Mouse (Mus musculus) cerebral cortex, adult 2 months (tissue): ENCODE data around the gene Map2k4.

Experiments
- WGBS: fragments of 180-500 bp; shearing (Covaris S2); methylation state at CpG from one replicate; pipeline ENCODE4 v1.1.7; 2018; 5-methylcytosine and 5-hydroxymethylcytosine counted together

The Map2k4 gene

GRCm38 (mm10) chr11:65788154-65788553 is at the start of gene Map2k4:
TSS of gene Map2k4 (minus strand) at chr11:65788297.
- WGBS, result 0% methylated on average over 35 of the region's 36 CpGs

GRCm38 (mm10) chr11:65824556-65824955 is 36.5 kb upstream of the Map2k4 start:
- 85% methylated on average over 3 of the region's 3 CpGs for whole genome bisulfite sequencing

- 12% methylated on average over 7 of the region's 7 CpGs for WGBS
These were observed 32.8 kb upstream of the Map2k4 start for GRCm38 (mm10) chr11:65820877-65821276.

GRCm38 (mm10) chr11:65820280-65820679 is 32.2 kb upstream of the Map2k4 start:
- 72% methylated on average over 5 of the region's 5 CpGs for WGBS

GRCm38 (mm10) chr11:65818193-65818592 is 30.1 kb upstream of the Map2k4 start:
- WGBS, result 33% methylated on average over 1 of the region's 1 CpGs

GRCm38 (mm10) chr11:65816237-65816636 is 28.1 kb upstream of the Map2k4 start:
- WGBS, result 53% methylated on average over 6 of the region's 6 CpGs

- WGBS, result 86% methylated on average over 9 of the region's 9 CpGs
These were observed 26.3 kb upstream of the Map2k4 start for GRCm38 (mm10) chr11:65814381-65814780.

- WGBS, result 67% methylated on average over 5 of the region's 5 CpGs
These were observed 24.0 kb upstream of the Map2k4 start for GRCm38 (mm10) chr11:65812088-65812487.

- WGBS, result 38% methylated on average over 7 of the region's 7 CpGs
These were observed 19.5 kb upstream of the Map2k4 start for GRCm38 (mm10) chr11:65807601-65808000.

GRCm38 (mm10) chr11:65806909-65807504 is 18.9 kb upstream of the Map2k4 start, which contains the start of gene Zkscan6:
TSS of gene Zkscan6 (plus strand) at chr11:65807175.
- under 1% methylated on average over 58 of the region's 58 CpGs for WGBS

GRCm38 (mm10) chr11:65806321-65806904 is 18.3 kb upstream of the Map2k4 start:
- WGBS, result under 1% methylated on average over 20 of the region's 20 CpGs

- 37% methylated on average over 3 of the region's 3 CpGs for WGBS
These were observed 13.8 kb upstream of the Map2k4 start for GRCm38 (mm10) chr11:65801899-65802298.

- 86% methylated on average over 1 of the region's 1 CpGs for WGBS
These were observed 7.8 kb upstream of the Map2k4 start for GRCm38 (mm10) chr11:65795896-65796295.

- 62% methylated on average over 10 of the region's 10 CpGs for WGBS
These were observed 6.5 kb upstream of the Map2k4 start for GRCm38 (mm10) chr11:65794428-65795219.

GRCm38 (mm10) chr11:65787421-65788151 is 511 bp downstream of the Map2k4 start:
- WGBS, result 2% methylated on average over 69 of the region's 71 CpGs

- WGBS, result 86% methylated on average over 2 of the region's 2 CpGs
These were observed 1.9 kb downstream of the Map2k4 start for GRCm38 (mm10) chr11:65786160-65786559.

- WGBS, result 87% methylated on average over 3 of the region's 3 CpGs
These were observed 6.5 kb downstream of the Map2k4 start for GRCm38 (mm10) chr11:65781596-65781995.

GRCm38 (mm10) chr11:65779578-65779977 is 8.5 kb downstream of the Map2k4 start:
- 91% methylated on average over 1 of the region's 1 CpGs for WGBS

- 36% methylated on average over 1 of the region's 1 CpGs for WGBS
These were observed 9.0 kb downstream of the Map2k4 start for GRCm38 (mm10) chr11:65779066-65779465.

GRCm38 (mm10) chr11:65777810-65778209 is 10.3 kb downstream of the Map2k4 start:
- 64% methylated on average over 5 of the region's 5 CpGs for WGBS

- 57% methylated on average over 2 of the region's 2 CpGs for WGBS
These were observed 11.0 kb downstream of the Map2k4 start for GRCm38 (mm10) chr11:65776906-65777611.
